Mouse (Mus musculus) heart, embryonic 15.5 days (tissue): ENCODE results near the gene Gtf3c6. TPM values are rescaled to one million over a fixed set of nuclear protein-coding genes. Genes with fewer than 3 reads are reported as not detected.

Experiments
- ATAC-seq: fragments of 200-750 bp; cut with Nextera tagmentation; replicated peaks from 2 replicates; pipeline ENCODE4 v1.8.0; 2017; ENCODE audit warnings: low read depth, moderate TSS enrichment; ENCODE audit not compliant: insufficient number of reproducible peaks, insufficient read depth, low FRiP score
- H3K27ac ChIP-seq: fragments of 300-500 bp; sonication (generic); 2 replicates; pipeline ENCODE4 v1.5.1; 2015; ENCODE audit warnings: mild to moderate bottlenecking, inconsistent platforms
- H3K27me3 ChIP-seq: fragments of 300-500 bp; sonication (generic); 2 replicates; pipeline ENCODE4 v1.6.1; 2015; ENCODE audit warnings: inconsistent platforms
- H3K36me3 ChIP-seq: fragments of 300-500 bp; sonication (generic); 2 replicates; pipeline ENCODE4 v1.6.1; 2015; ENCODE audit warnings: mild to moderate bottlenecking, inconsistent platforms
- H3K4me1 ChIP-seq: fragments of 300-500 bp; sonication (generic); replicated peaks from 2 replicates; pipeline ENCODE4 v1.6.1; 2015; ENCODE audit warnings: inconsistent platforms
- H3K4me2 ChIP-seq: fragments of 300-500 bp; sonication (generic); 2 replicates; pipeline ENCODE4 v1.6.1; 2015; ENCODE audit warnings: inconsistent platforms, mild to moderate bottlenecking, moderate library complexity
- H3K4me3 ChIP-seq: fragments of 300-500 bp; sonication (generic); 2 replicates; pipeline ENCODE4 v1.5.1; 2015; ENCODE audit warnings: mild to moderate bottlenecking, inconsistent platforms
- H3K9ac ChIP-seq: fragments of 300-500 bp; sonication (generic); 2 replicates; pipeline ENCODE4 v1.6.1; 2015; ENCODE audit warnings: mild to moderate bottlenecking, inconsistent platforms
- H3K9me3 ChIP-seq: fragments of 300-500 bp; sonication (generic); replicated peaks from 2 replicates; pipeline ENCODE4 v1.6.1; 2016; ENCODE audit warnings: inconsistent platforms
- WGBS: fragments of 180-500 bp; shearing (Covaris S2); methylation state at CpG from one replicate; pipeline ENCODE4 v1.1.7; 2015; ENCODE audit warnings: mixed read lengths; 5-methylcytosine and 5-hydroxymethylcytosine counted together
- polyA plus RNA-seq: library from polyadenylated mRNA; unstranded; fragments of >200 nt; fragmentation: Nextera tagmentation; extraction: Ambion mirVana; gene quantifications from 2 replicates; pipeline ENCODE4 v1.2.1, GENCODE M21; 2015

The Gtf3c6 gene
- polyA plus RNA-seq, 1 experiment from 2014 or later = 65.9 TPM

- Histone ChIP-seq H3K27me3 (no peaks in the 10 kb centered on the region), H3K36me3 (peaks cover 23% of the 10 kb centered on the region), H3K9me3 (no peaks in the 10 kb centered on the region), H3K4me2 (no peak overlapping the region), H3K4me1 (no peaks in the 10 kb centered on the region), H3K27ac (no peak overlapping the region), H3K4me3 (no peak overlapping the region), H3K9ac (no peak overlapping the region)
- WGBS = 74% methylated on average over 3 of the region's 3 CpGs
- no peak for ATAC-seq
Measured at GRCm38 (mm10) chr10:40218874-40219273, 39.0 kb downstream of the Gtf3c6 start.

GRCm38 (mm10) chr10:40212443-40213169, 45.3 kb downstream of the Gtf3c6 start:
- peak overlapping the region; percentile 31; the same call in 1 of the 2 replicates for H3K4me2 ChIP-seq
- H3K27me3 ChIP-seq = no peaks in the 10 kb centered on the region
- H3K27ac ChIP-seq = no peak overlapping the region
- H3K4me1 ChIP-seq = no peaks in the 10 kb centered on the region
- no peak overlapping the region for H3K4me3 ChIP-seq
- peak; percentile 86 for ATAC-seq
- H3K9me3 ChIP-seq = no peaks in the 10 kb centered on the region
- H3K9ac ChIP-seq = no peak overlapping the region
- no peaks in the 10 kb centered on the region for H3K36me3 ChIP-seq
- 30% methylated on average over 13 of the region's 13 CpGs for WGBS

Other genes starting within 250 kb of the Gtf3c6 start
- 0.62 and 1.0 TPM in 2 replicates for gene Mfsd4b1, start 232.8 kb downstream of the Gtf3c6 start, polyA plus RNA-seq
- 14.8 and 20.8 TPM in 2 replicates for gene Slc16a10, start 115.8 kb downstream of the Gtf3c6 start, polyA plus RNA-seq
- 35.5 and 36.4 TPM in 2 replicates for gene Rpf2, start 11.1 kb downstream of the Gtf3c6 start, polyA plus RNA-seq
- gene Amd1, start 44.1 kb upstream of the Gtf3c6 start, polyA plus RNA-seq = 34.5 and 34.7 TPM in 2 replicates
- 5.3 and 6.9 TPM in 2 replicates for gene Cdk19, start 81.5 kb upstream of the Gtf3c6 start, polyA plus RNA-seq